Mouse (Mus musculus) CH12.LX (cell line): ENCODE results near the gene Zfp457. TPM values are rescaled to one million over a fixed set of nuclear protein-coding genes. Genes with fewer than 3 reads are reported as not detected.
A peak's percentile ranks its signal among the peaks of the same experiment; 100 is the strongest.

Experiments
- DNase-seq: peaks from one replicate; pipeline ENCODE4 v3.0.0-alpha.2; 2013; ENCODE audit errors: extremely low read depth
- H3K27ac ChIP-seq: 2 replicates; pipeline ENCODE4 v1.5.1; 2012; ENCODE audit warnings: low read depth, mild to moderate bottlenecking, control low read depth, moderate library complexity; ENCODE audit not compliant: insufficient read depth
- H3K27me3 ChIP-seq: replicated peaks from 2 replicates; pipeline ENCODE3; 2012; ENCODE audit warnings: inconsistent platforms
- H3K36me3 ChIP-seq, 2 experiments: replicated peaks in 1 of 2; 2 replicates each; pipeline versions ENCODE3 to v1.6.1; 2012; ENCODE audit warnings: inconsistent platforms in 1 of 2, low read length in 1 of 2, mild to moderate bottlenecking in 1 of 2, mixed read lengths in 1 of 2, moderate library complexity in 1 of 2; ENCODE audit not compliant: control insufficient read depth in 1 of 2, insufficient read depth in 1 of 2
- H3K4me1 ChIP-seq, 2 experiments: 2 replicates each; pipeline ENCODE4 v1.6.1; 2012; ENCODE audit warnings: inconsistent platforms in 1 of 2, moderate library complexity in 1 of 2; ENCODE audit not compliant: insufficient read depth in 2 of 2, control insufficient read depth in 1 of 2
- H3K4me2 ChIP-seq: 2 replicates; pipeline ENCODE4 v1.6.1; 2012; ENCODE audit warnings: low read depth, mild to moderate bottlenecking, control low read depth; ENCODE audit not compliant: poor library complexity, insufficient read depth, severe bottlenecking
- H3K4me3 ChIP-seq, 3 experiments: fragments of 150-350 bp in 1 of 3; sonication (generic) in 1 of 3; replicated peaks in 1 of 3; 2 replicates each; pipeline versions ENCODE3 to v1.5.1; 2011 to 2012; ENCODE audit warnings: low read depth in 2 of 3, low read length in 2 of 3, mild to moderate bottlenecking in 2 of 3, moderate library complexity in 2 of 3, control low read depth in 1 of 3, improper control_type of control experiment in 1 of 3, inconsistent platforms in 1 of 3, mixed read lengths in 1 of 3; ENCODE audit not compliant: poor library complexity in 1 of 3
- H3K79me2 ChIP-seq: replicated peaks from 2 replicates; pipeline ENCODE4 v1.6.1; 2012; ENCODE audit warnings: mild to moderate bottlenecking, moderate library complexity; ENCODE audit not compliant: control insufficient read depth, poor library complexity, insufficient read depth, severe bottlenecking; ENCODE audit errors: extremely low read depth
- H3K9ac ChIP-seq: 2 replicates; pipeline ENCODE4 v1.6.1; 2012; ENCODE audit warnings: low read depth, mild to moderate bottlenecking, control low read depth, moderate library complexity; ENCODE audit not compliant: insufficient read depth
- H3K9me3 ChIP-seq: replicated peaks from 2 replicates; pipeline ENCODE3; 2012; ENCODE audit warnings: low read length, inconsistent platforms, mixed read lengths
- BHLHE40 ChIP-seq: IDR thresholded peaks from 2 replicates; pipeline ENCODE4 v1.6.1; 2011; ENCODE audit warnings: mild to moderate bottlenecking, low read depth, low read length, improper control_type of control experiment
- CHD1 ChIP-seq: IDR thresholded peaks from 2 replicates; pipeline ENCODE4 v1.6.1; 2012; ENCODE audit warnings: low read depth, low read length, improper control_type of control experiment, inconsistent platforms
- CTCF ChIP-seq, 2 experiments: IDR thresholded peaks in 1 of 2; conservative IDR thresholded peaks in 1 of 2; 2 replicates each; pipeline ENCODE4 v1.5.1; 2011 to 2012; ENCODE audit warnings: low read depth in 2 of 2, low read length in 2 of 2, improper control_type of control experiment in 1 of 2, inconsistent platforms in 1 of 2, mild to moderate bottlenecking in 1 of 2, moderate library complexity in 1 of 2
- ELF1 ChIP-seq: IDR thresholded peaks from 2 replicates; pipeline ENCODE4 v1.6.1; 2014; ENCODE audit warnings: low read depth, mild to moderate bottlenecking, inconsistent platforms, low read length, improper control_type of control experiment
- EP300 ChIP-seq: IDR thresholded peaks from 2 replicates; pipeline ENCODE4 v1.6.1; 2011; ENCODE audit warnings: low read length, improper control_type of control experiment
- ETS1 ChIP-seq: conservative IDR thresholded peaks from 2 replicates; pipeline ENCODE4 v1.6.1; 2012; ENCODE audit warnings: low read depth, mild to moderate bottlenecking, inconsistent platforms, low read length, improper control_type of control experiment, moderate library complexity
- GABPA ChIP-seq: IDR thresholded peaks from 2 replicates; pipeline ENCODE4 v1.6.1; 2012; ENCODE audit warnings: low read depth, low read length, improper control_type of control experiment, inconsistent platforms; ENCODE audit not compliant: insufficient replicate concordance
- HCFC1 ChIP-seq: IDR thresholded peaks from 2 replicates; pipeline ENCODE4 v1.6.1; 2012; ENCODE audit warnings: low read depth, mild to moderate bottlenecking, inconsistent platforms, low read length, improper control_type of control experiment
- IRF4 ChIP-seq: IDR thresholded peaks from 2 replicates; pipeline ENCODE4 v1.6.1; 2014; ENCODE audit warnings: low read depth, mild to moderate bottlenecking, inconsistent platforms, low read length, improper control_type of control experiment
- JUN ChIP-seq: IDR thresholded peaks from 2 replicates; pipeline ENCODE4 v1.6.1; 2011; ENCODE audit warnings: low read depth, mild to moderate bottlenecking, low read length, improper control_type of control experiment, moderate library complexity; ENCODE audit not compliant: insufficient read depth
- JUND ChIP-seq: conservative IDR thresholded peaks from 2 replicates; pipeline ENCODE4 v1.6.1; 2011; ENCODE audit warnings: low read depth, low read length, improper control_type of control experiment
- KAT2A ChIP-seq: IDR thresholded peaks from 2 replicates; pipeline ENCODE4 v1.6.1; 2012; ENCODE audit warnings: low read length, improper control_type of control experiment, inconsistent platforms; ENCODE audit not compliant: insufficient replicate concordance
- MAFK ChIP-seq: IDR thresholded peaks from 2 replicates; pipeline ENCODE4 v1.6.1; 2011; ENCODE audit warnings: low read length, improper control_type of control experiment; ENCODE audit not compliant: insufficient replicate concordance
- MAX ChIP-seq: IDR thresholded peaks from 2 replicates; pipeline ENCODE4 v1.6.1; 2011; ENCODE audit warnings: low read length, improper control_type of control experiment
- MAZ ChIP-seq: IDR thresholded peaks from 2 replicates; pipeline ENCODE4 v1.6.1; 2012; ENCODE audit warnings: low read depth, mild to moderate bottlenecking, inconsistent platforms, low read length, improper control_type of control experiment, moderate library complexity
- MEF2A ChIP-seq: IDR thresholded peaks from 2 replicates; pipeline ENCODE4 v1.6.1; 2014; ENCODE audit warnings: low read depth, mild to moderate bottlenecking, inconsistent platforms, low read length, improper control_type of control experiment, borderline replicate concordance
- MXI1 ChIP-seq: IDR thresholded peaks from 2 replicates; pipeline ENCODE4 v1.6.1; 2011; ENCODE audit warnings: mild to moderate bottlenecking, low read depth, low read length, improper control_type of control experiment
- MYC ChIP-seq: IDR thresholded peaks from 2 replicates; pipeline ENCODE4 v1.6.1; 2011; ENCODE audit warnings: low read depth, mild to moderate bottlenecking, improper control_type of control experiment, low read length
- NELFE ChIP-seq: IDR thresholded peaks from 2 replicates; pipeline ENCODE4 v1.6.1; 2011; ENCODE audit warnings: low read depth, low read length, improper control_type of control experiment
- NRF1 ChIP-seq: IDR thresholded peaks from 2 replicates; pipeline ENCODE4 v1.6.1; 2014; ENCODE audit warnings: low read depth, mild to moderate bottlenecking, inconsistent platforms, low read length, improper control_type of control experiment, moderate library complexity
- PAX5 ChIP-seq: IDR thresholded peaks from 2 replicates; pipeline ENCODE4 v1.6.1; 2012; ENCODE audit warnings: low read length, inconsistent platforms, mixed read lengths
- POLR2A ChIP-seq: IDR thresholded peaks from 2 replicates; pipeline ENCODE4 v1.6.1; 2011; ENCODE audit warnings: low read depth, mild to moderate bottlenecking, improper control_type of control experiment, low read length
- RAD21 ChIP-seq: IDR thresholded peaks from 2 replicates; pipeline ENCODE4 v1.6.1; 2011; ENCODE audit warnings: low read depth, mild to moderate bottlenecking, low read length, improper control_type of control experiment, moderate library complexity
- RCOR1 ChIP-seq: conservative IDR thresholded peaks from 2 replicates; pipeline ENCODE4 v1.6.1; 2012; ENCODE audit warnings: low read depth, mild to moderate bottlenecking, inconsistent platforms, low read length, improper control_type of control experiment
- SIN3A ChIP-seq: IDR thresholded peaks from 2 replicates; pipeline ENCODE4 v1.6.1; 2012; ENCODE audit warnings: low read length, improper control_type of control experiment, inconsistent platforms
- SMC3 ChIP-seq: IDR thresholded peaks from 2 replicates; pipeline ENCODE4 v1.6.1; 2011; ENCODE audit warnings: low read depth, low read length, improper control_type of control experiment
- TBP ChIP-seq: conservative IDR thresholded peaks from 2 replicates; pipeline ENCODE4 v1.6.1; 2011; ENCODE audit warnings: low read depth, low read length, improper control_type of control experiment
- TCF12 ChIP-seq: IDR thresholded peaks from 2 replicates; pipeline ENCODE4 v1.6.1; 2014; ENCODE audit warnings: low read depth, mild to moderate bottlenecking, inconsistent platforms, low read length, improper control_type of control experiment
- USF1 ChIP-seq: IDR thresholded peaks from 2 replicates; pipeline ENCODE4 v1.6.1; 2014; ENCODE audit warnings: low read depth, mild to moderate bottlenecking, inconsistent platforms, low read length, improper control_type of control experiment
- ZC3H11A ChIP-seq: IDR thresholded peaks from 2 replicates; pipeline ENCODE4 v1.6.1; 2012; ENCODE audit warnings: low read depth, mild to moderate bottlenecking, inconsistent platforms, low read length, improper control_type of control experiment
- ZKSCAN1 ChIP-seq: IDR thresholded peaks from 2 replicates; pipeline ENCODE4 v1.6.1; 2012; ENCODE audit warnings: low read depth, inconsistent platforms, low read length, improper control_type of control experiment, borderline replicate concordance
- ZMIZ1 ChIP-seq: IDR thresholded peaks from 2 replicates; pipeline ENCODE4 v1.6.1; 2012; ENCODE audit warnings: low read depth, mild to moderate bottlenecking, inconsistent platforms, low read length, improper control_type of control experiment
- ZNF384 ChIP-seq: IDR thresholded peaks from 2 replicates; pipeline ENCODE4 v1.6.1; 2012; ENCODE audit warnings: low read depth, low read length, improper control_type of control experiment, inconsistent platforms
- dilution Hi-C: fragments of 300-500 bp; cut with MboI; formaldehyde crosslinking; loops from 2 replicates; pipeline ENCODE4 v1.14.3; 2020; ENCODE audit warnings: low sequenced_read_pairs; ENCODE audit not compliant: extremely low pct_unique_long_range_greater_than_20kb, extremely low pct_ligation_motif_present
- in situ Hi-C: fragments of 300-500 bp; cut with MboI; formaldehyde crosslinking; loops from 3 replicates; pipeline ENCODE4 v1.14.3; 2019; ENCODE audit warnings: low sequenced_read_pairs, low pct_ligation_motif_present, low pct_unique_long_range_greater_than_20kb, mixed read lengths
- polyA plus RNA-seq: library from polyadenylated mRNA; unstranded; fragments of >175 nt; gene quantifications from 2 replicates; pipeline ENCODE4 v1.2.1, GENCODE M21; 2012; ENCODE audit warnings: low read depth; ENCODE audit not compliant: insufficient read length
- total RNA-seq, 2 experiments: library from RNA; depleted of rRNA; stranded (reverse); fragments of 300-350 nt in 1 of 2; fragments of >200 nt in 1 of 2; gene quantifications; 2 replicates each; pipeline ENCODE4 v1.2.3; 2012 to 2014

Gene Zfp457
- total and polyA plus RNA-seq, 3 experiments, result 0.40 to 0.98 TPM; not detected in 1

DNA sequence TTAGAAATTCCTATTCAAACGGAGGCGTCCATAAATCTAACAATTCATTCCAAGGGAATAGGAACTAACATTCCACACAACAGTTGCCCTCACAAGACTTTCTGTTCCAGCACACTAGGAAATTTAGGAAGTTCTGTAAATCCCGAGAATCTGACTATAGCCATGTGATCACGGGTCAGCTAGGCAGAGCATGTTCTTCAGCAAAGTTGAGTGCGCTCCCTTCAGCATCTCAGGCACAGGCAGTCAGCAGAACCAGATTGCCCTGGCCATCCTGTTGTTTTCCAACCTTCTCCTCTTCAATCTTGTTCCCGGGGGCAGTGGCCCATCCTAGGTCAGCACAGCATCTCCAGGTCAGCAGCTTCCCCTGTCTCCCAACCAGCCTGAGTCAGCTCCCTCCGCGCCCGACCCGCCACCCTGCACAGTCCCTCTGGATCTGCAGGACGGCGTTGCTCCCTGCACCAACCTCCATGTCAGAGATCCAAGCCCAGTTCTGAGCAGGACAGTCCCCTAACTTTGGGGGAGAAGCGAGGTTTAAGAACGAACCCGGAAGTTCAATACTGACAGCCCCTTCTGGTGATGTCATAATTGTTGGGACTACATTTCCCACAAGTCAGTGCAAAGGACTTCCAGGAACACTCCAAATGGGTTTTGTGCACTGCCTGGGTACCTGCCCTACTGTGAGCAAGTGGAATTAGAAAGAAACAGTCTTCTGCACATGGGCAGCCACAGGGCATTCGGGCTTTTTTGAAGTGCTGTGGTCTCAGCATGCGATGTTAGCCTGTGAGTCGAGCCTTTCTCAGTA is 37.5 kb downstream of the Zfp457 start:
- peak overlapping the region; percentile 81 for H3K9ac ChIP-seq
- no peak overlapping the region for H3K27ac ChIP-seq
- 0 out of 2 replicates have a peak, but pooled peaks cover 3% of the 10 kb centered on the region for H3K79me2 ChIP-seq
- dilution Hi-C loops (no loop called here), in situ Hi-C loops (no loop called here)
- no peaks in the 10 kb centered on the region for H3K27me3 ChIP-seq
- peak overlapping the region; percentile 70 to 99 (median 76) for H3K4me3 ChIP-seq
- H3K4me2 ChIP-seq, result peak overlapping the region; percentile 83
- peaks cover 0 to 7% of the 10 kb centered on the region in 2 experiments; a peak in 1 of 4 replicates for H3K4me1 ChIP-seq
- H3K9me3 ChIP-seq, result peaks cover 3% of the 10 kb centered on the region
- TF ChIP-seq CHD1 (no peak), TCF12 (peak; percentile 58; the same call in 1 of the 2 replicates), ELF1 (peak; percentile 98), ZKSCAN1 (peak; percentile 98), JUND (peak; percentile 76), ZC3H11A (no peak), KAT2A (peak; percentile 92), PAX5 (no peak), NELFE (peak; percentile 70; the same call in 1 of the 2 replicates), SMC3 (no peak), MXI1 (peak; percentile 58; the same call in 1 of the 2 replicates), MYC (peak; percentile 45; the same call in 1 of the 2 replicates), SIN3A (peak; percentile 91), ZNF384 (no peak), RCOR1 (no peak), CTCF (conservative IDR thresholded peaks at IDR 0.05 in 1 of 2, IDR thresholded peaks at IDR 0.05 in 1 of 2; ENCODE audit: low read depth in 2 of 2, low read length in 2 of 2) (no peak), IRF4 (0 out of 2 replicates have a peak, but pooled peaks have one; percentile 24), NRF1 (no peak), USF1 (no peak), BHLHE40 (no peak), ZMIZ1 (no peak), POLR2A (peak; percentile 60), MAZ (no peak), HCFC1 (peak; percentile 96), RAD21 (no peak), MAFK (no peak), MEF2A (no peak; the same call in 1 of the 2 replicates), MAX (peak; percentile 65), EP300 (no peak), JUN (peak; percentile 68), TBP (peak; percentile 84), GABPA (peak; percentile 38; the same call in 1 of the 2 replicates), ETS1 (peak; percentile 23; the same call in 1 of the 2 replicates)
- peak; percentile 89 for DNase-seq
- H3K36me3 ChIP-seq, result peaks cover 0 to 7% of the 10 kb centered on the region in 2 experiments
